Mouse (Mus musculus): ENCODE measurements at regions not wholly inside any gene's neighbourhood (a gene's known extent, or its start where the extent isn't known, plus 50 kb on each side); places are given as distances from the start of the nearest gene placed in this dataset.

- DNase-seq (ENCODE audit: low spot score in 2 of 2): no peak
These were observed 137.4 kb upstream of the Plcz1 start for GRCm38 (mm10) chr6:140178425-140179193.

GRCm38 (mm10) chr6:140172716-140173115 is 131.5 kb upstream of the Plcz1 start:
- no peak for DNase-seq (ENCODE audit: low spot score in 2 of 2)

GRCm38 (mm10) chr6:140169836-140170235 is 128.6 kb upstream of the Plcz1 start:
- DNase-seq (ENCODE audit: low spot score in 2 of 2): no peak

GRCm38 (mm10) chr6:140167182-140167581 is 125.9 kb upstream of the Plcz1 start:
- DNase-seq (ENCODE audit: low spot score in 2 of 2): no peak

- no peak for DNase-seq (ENCODE audit: low spot score in 2 of 2)
These were observed 121.5 kb upstream of the Plcz1 start for GRCm38 (mm10) chr6:140162729-140163128.

GRCm38 (mm10) chr6:140161482-140161881 is 120.2 kb upstream of the Plcz1 start:
- DNase-seq (ENCODE audit: low spot score in 2 of 2): no peak

- DNase-seq (ENCODE audit: low spot score in 2 of 2): no peak
These were observed 119.7 kb upstream of the Plcz1 start for GRCm38 (mm10) chr6:140160946-140161345.

- DNase-seq (ENCODE audit: low spot score in 2 of 2): no peak
These were observed 117.7 kb upstream of the Plcz1 start for GRCm38 (mm10) chr6:140158986-140159385.

- DNase-seq (ENCODE audit: low spot score in 2 of 2): no peak
These were observed 116.1 kb upstream of the Plcz1 start for GRCm38 (mm10) chr6:140157375-140157774.

GRCm38 (mm10) chr6:140152418-140153176 is 111.3 kb upstream of the Plcz1 start:
- no peak for DNase-seq (ENCODE audit: low spot score in 2 of 2)

GRCm38 (mm10) chr6:140148628-140149245 is 107.5 kb upstream of the Plcz1 start:
- no peak for DNase-seq (ENCODE audit: low spot score in 2 of 2)

GRCm38 (mm10) chr6:140148138-140148537 is 106.9 kb upstream of the Plcz1 start:
- no peak for DNase-seq (ENCODE audit: low spot score in 2 of 2)

- no peak for DNase-seq (ENCODE audit: low spot score in 2 of 2)
These were observed 106.5 kb upstream of the Plcz1 start for GRCm38 (mm10) chr6:140147711-140148110.

GRCm38 (mm10) chr6:140133734-140134133 is 92.5 kb upstream of the Plcz1 start:
- DNase-seq (ENCODE audit: low spot score in 2 of 2): no peak

- DNase-seq (ENCODE audit: low spot score in 2 of 2): no peak
These were observed 85.4 kb upstream of the Plcz1 start for GRCm38 (mm10) chr6:140126645-140127044.

GRCm38 (mm10) chr6:140114024-140114423 is 72.8 kb upstream of the Plcz1 start:
- no peak for DNase-seq (ENCODE audit: low spot score in 2 of 2)

GRCm38 (mm10) chr6:140112054-140112453 is 70.8 kb upstream of the Plcz1 start:
- no peak for DNase-seq (ENCODE audit: low spot score in 2 of 2)

- no peak for DNase-seq (ENCODE audit: low spot score in 2 of 2)
These were observed 66.8 kb upstream of the Plcz1 start for GRCm38 (mm10) chr6:140108083-140108482.

- DNase-seq (ENCODE audit: low spot score in 2 of 2): no peak
These were observed 66.4 kb upstream of the Plcz1 start for GRCm38 (mm10) chr6:140107628-140108027.

GRCm38 (mm10) chr6:140106141-140106540 is 64.9 kb upstream of the Plcz1 start:
- DNase-seq (ENCODE audit: low spot score in 2 of 2): no peak

- DNase-seq (ENCODE audit: low spot score in 2 of 2): no peak
These were observed 60.8 kb upstream of the Plcz1 start for GRCm38 (mm10) chr6:140102043-140102442.

- DNase-seq (ENCODE audit: low spot score in 2 of 2): no peak
These were observed 54.2 kb upstream of the Plcz1 start for GRCm38 (mm10) chr6:140095416-140095815.

Data from urinary bladder, postnatal 4 days (tissue).